Mouse (Mus musculus) midbrain, embryonic 12.5 days (tissue): ENCODE data around the gene Olfr157. TPM values are rescaled to one million over a fixed set of nuclear protein-coding genes. Genes with fewer than 3 reads are reported as not detected.

ENCODE experiments used
- polyA plus RNA-seq: library from polyadenylated mRNA; unstranded; fragments of >200 nt; fragmentation: Nextera tagmentation; extraction: Ambion mirVana; gene quantifications from 2 replicates; pipeline ENCODE4 v1.2.1, GENCODE M21; 2016

Olfr157 gene
- polyA plus RNA-seq, 1 experiment from 2014 or later = not detected

Other genes starting within 250 kb of the Olfr157 start
- gene Npr2, start 208.3 kb downstream of the Olfr157 start, polyA plus RNA-seq = 24.9 TPM in 2 replicates
- gene Spag8, start 186.6 kb downstream of the Olfr157 start, polyA plus RNA-seq = 3.9 TPM in 2 replicates
- gene Hint2, start 183.7 kb downstream of the Olfr157 start, polyA plus RNA-seq = 70.6 and 71.8 TPM in 2 replicates
- gene Tmem8b, start 171.2 kb downstream of the Olfr157 start, polyA plus RNA-seq = 11.9 and 14.7 TPM in 2 replicates
- gene Fam221b, start 171.1 kb downstream of the Olfr157 start, polyA plus RNA-seq = 2.8 and 2.9 TPM in 2 replicates
- not detected in 2 replicates for gene Olfr70, start 139.4 kb downstream of the Olfr157 start, polyA plus RNA-seq
- gene Olfr71, start 129.9 kb downstream of the Olfr157 start, polyA plus RNA-seq = not detected in 2 replicates
- 0.11 and 0.16 TPM in 2 replicates for gene Hrct1, start 113.0 kb downstream of the Olfr157 start, polyA plus RNA-seq
- not detected in 2 replicates for gene Spaar, start 110.2 kb downstream of the Olfr157 start, polyA plus RNA-seq
- not detected in 2 replicates for gene Olfr159, start 69.2 kb downstream of the Olfr157 start, polyA plus RNA-seq
- gene Olfr156, start 16.3 kb downstream of the Olfr157 start, polyA plus RNA-seq = not detected in 2 replicates
- not detected in 2 replicates for gene Olfr155, start 11.4 kb upstream of the Olfr157 start, polyA plus RNA-seq
- gene Reck, start 35.3 kb upstream of the Olfr157 start, polyA plus RNA-seq = 12.0 and 15.1 TPM in 2 replicates
- 54.6 and 62.9 TPM in 2 replicates for gene Glipr2, start 117.2 kb upstream of the Olfr157 start, polyA plus RNA-seq
- not detected in 2 replicates for gene Ccin, start 143.3 kb upstream of the Olfr157 start, polyA plus RNA-seq
- 226 and 233 TPM in 2 replicates for gene Clta, start 164.3 kb upstream of the Olfr157 start, polyA plus RNA-seq
- gene Gne, start 244.0 kb upstream of the Olfr157 start, polyA plus RNA-seq = 15.6 and 17.2 TPM in 2 replicates